Mouse (Mus musculus) cerebellum, adult 11-12 months (tissue): Measurements from ENCODE around the gene Ogg1.
A peak's percentile ranks its signal among the peaks of the same experiment; 100 is the strongest.

Source experiments
- DNase-seq: peaks from one replicate; pipeline ENCODE4 v3.0.0; 2022

The Ogg1 gene

DNA sequence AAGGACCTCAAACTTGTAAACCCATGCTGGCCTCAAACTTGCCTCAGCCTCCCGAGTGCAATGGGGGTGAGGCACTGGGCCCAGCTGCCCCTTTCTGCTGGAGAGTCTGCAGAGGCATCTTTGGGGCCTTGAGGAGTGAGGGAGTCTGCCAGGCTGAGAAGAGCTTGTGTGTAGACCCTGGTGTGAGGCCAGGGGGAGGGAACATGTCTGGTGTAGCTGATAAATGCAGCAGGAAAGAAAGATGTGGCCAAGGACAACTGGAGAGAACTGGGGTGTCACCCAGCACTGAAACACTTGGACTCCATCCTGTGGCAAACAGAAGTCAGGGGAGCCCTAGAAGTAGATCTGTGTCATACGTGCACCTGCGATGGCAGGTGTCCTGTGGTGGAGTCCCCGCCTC, 46.7 kb downstream of the Ogg1 start:
- no peak for DNase-seq

DNA sequence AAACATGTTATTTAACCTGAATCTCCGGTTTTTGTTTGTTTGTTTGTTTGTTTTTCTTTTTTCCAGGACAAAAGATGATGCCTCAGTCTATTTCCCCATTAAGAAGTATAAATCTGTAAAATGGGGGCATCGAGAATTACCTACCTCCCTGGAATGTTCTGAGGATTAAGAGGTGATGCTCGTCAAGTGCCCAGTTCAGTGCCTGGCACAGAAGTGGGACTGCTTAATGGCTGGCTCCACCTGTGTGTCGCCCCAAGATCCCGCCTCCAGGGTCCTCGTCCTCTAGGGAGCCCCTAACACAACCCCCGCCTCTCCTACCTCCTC, 50.4 kb downstream of the Ogg1 start:
- DNase-seq = no peak

DNA sequence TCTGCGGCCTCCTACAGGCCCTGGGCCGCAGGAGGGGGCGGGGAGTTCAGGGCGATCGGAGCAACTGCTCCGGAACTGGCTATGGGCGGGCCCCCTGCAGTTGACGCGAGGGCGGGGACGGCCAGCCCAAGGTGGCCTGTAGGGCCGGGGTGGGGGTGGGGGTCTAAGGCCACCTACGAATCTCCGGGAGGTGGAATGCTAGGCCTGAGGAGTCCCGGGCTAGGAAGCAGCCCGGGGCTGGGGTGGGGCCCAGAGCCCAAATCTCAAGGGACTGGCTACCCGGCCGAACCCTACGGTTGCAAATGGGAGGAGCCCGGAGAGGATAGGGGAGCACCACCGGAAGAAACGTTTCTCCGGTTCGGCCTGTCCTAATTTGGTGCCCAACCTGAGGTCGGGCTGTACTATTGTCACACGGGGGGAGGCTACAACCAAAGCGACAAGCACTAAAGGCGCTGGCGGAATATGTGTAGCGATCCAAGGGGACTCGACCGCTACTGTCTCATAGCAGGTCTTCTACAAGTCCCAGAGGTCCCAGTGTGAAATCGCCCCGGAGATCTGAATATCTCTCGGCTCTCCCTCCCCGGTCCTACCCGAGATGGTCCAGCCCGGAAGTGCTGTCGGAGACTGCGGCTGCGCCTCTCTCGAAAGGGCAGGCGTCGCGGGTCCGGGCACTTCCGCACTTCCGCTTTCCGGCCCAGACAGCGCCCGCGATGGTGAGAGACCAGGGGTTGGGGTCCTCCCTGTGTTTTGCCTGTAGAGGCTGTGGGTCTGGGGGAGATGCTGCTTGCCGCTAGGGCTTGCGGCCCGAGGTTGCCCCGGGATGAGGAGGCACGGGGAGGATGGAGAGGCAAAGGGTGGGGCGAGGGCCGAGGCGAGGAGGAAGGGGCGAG, 51.0 kb downstream of the Ogg1 start, which contains the start of the genes Tada3 and Arpc4:
Gene Tada3 (minus strand): TSS at position 388 of the 890 bp plus-strand sequence.
Gene Arpc4 (plus strand): TSS at position 620 of the 890 bp plus-strand sequence.
- peak; percentile 92 for DNase-seq

DNA sequence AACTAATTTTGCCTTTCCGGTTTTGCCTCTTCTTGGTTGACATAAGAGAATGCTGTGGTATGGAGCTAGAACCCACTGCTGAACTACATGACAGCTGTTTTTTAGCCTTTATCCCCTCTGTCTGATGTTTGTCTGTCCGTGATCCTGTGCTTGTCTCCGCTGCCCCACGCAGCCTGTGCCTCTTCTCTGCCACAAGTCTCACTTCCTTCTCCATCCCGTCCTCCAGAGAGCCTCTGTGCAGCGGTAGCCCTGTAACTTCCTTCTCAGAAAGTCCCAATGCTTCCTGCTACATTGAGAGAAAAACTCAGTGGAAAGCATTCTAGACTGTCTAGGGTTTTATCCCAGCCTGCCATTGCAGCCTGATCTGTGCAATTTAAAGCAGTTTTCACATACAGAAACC, 52.5 kb downstream of the Ogg1 start:
- no peak for DNase-seq

DNA sequence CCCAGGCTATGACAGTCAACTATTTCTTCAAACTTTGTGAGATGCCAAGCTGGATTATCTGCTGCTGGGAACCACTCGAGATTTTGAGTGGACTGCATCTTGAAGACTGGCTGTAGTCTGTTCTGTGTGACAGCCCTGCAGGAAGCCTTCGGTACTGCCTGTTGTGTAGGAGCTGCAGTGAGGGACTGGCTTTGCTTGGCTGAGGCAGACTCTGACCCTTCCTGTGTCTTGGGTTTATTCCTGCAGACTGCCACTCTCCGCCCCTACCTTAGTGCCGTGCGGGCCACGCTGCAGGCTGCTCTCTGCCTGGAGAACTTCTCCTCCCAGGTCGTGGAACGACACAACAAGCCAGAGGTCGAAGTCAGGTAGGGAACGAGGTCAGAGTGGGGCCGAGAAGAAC, 53.7 kb downstream of the Ogg1 start:
- DNase-seq = no peak

DNA sequence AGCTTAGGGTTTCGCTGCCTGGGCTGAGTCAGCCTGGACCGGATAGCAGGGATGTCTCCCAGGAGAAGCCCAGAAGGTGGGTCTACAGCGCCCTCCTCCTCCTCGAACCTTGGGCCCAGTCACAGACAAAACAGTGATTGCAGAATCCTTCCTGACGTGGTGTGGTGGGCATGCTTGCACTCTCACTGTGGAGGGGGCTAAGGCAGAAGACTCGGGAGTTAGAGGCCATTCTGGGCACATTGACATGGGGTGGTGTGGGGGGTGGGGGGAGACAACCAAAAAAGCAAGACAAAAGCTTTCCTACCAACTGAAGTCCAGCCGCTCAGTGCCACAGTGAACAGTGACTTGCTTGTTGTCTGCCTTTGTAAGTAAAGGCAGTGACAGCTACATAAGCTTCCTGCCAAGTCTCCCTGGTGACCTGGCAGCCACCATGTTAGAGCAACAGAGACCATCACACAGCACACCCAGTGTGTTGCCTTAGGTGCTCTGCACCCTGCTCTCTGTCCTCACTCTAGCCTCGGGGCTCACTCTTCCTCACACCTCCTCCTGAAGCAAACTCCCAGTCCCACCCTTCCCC, 57.7 kb downstream of the Ogg1 start:
- DNase-seq = peak; percentile 39
